ENCODE assay signal across 8 mouse cellular contexts in genomic region chr2:25242101-25242506, GRCm38 (mm10). TPM values are rescaled to one million over a fixed set of nuclear protein-coding genes. Genes with fewer than 3 reads are reported as not detected.
DNase-seq lines count a peak whose midpoint lies in the region; ATAC-seq and TF ChIP-seq lines count a peak whose summit lies in the region.

Gene Rnf208, plus strand, starts transcription at chr2:25242255.
Gene Cysrt1, minus strand, starts transcription at chr2:25242452.

- H3K9me3 ChIP-seq in kidney, embryonic 14.5 days (ENCODE audit: control insufficient read depth, low read length), result no peaks in the 10 kb centered on the region
- no peaks in the 10 kb centered on the region for H3K9me3 ChIP-seq in ES-E14 (ENCODE audit: control insufficient read depth, insufficient read depth, low read depth, low read length)
- H3K9me3 ChIP-seq in intestine, embryonic 16.5 days (ENCODE audit: control insufficient read depth, low read length), result no peaks in the 10 kb centered on the region

- peak; percentile 17; the same call in 1 of the 2 replicates for TF ChIP-seq POLR2A in cortical plate, adult 2 months (IDR thresholded peaks at IDR 0.05; ENCODE audit: extremely low read depth, insufficient read depth, low read length)

- WGBS in kidney, embryonic 14.5 days, result 1% methylated on average over 45 of the region's 59 CpGs
- WGBS in intestine, embryonic 16.5 days, result under 1% methylated on average over 57 of the region's 59 CpGs

- peak within 1 kb of the TSS; percentile 53 for H3K4me3 ChIP-seq in kidney, embryonic 14.5 days (ENCODE audit: low read length)
- H3K4me3 ChIP-seq in ES-E14 (ENCODE audit: insufficient read depth in 1 of 2, low read depth in 1 of 2, low read length in 2 of 2, poor library complexity in 1 of 2, severe bottlenecking in 1 of 2), result peak within 1 kb of the TSS; percentile 78 to 83
- H3K4me3 ChIP-seq in cortical plate, adult 2 months (ENCODE audit: insufficient read depth, low read length), result peak within 1 kb of the TSS; percentile 80
- H3K4me3 ChIP-seq in intestine, embryonic 16.5 days (ENCODE audit: low read length), result peak within 1 kb of the TSS; percentile 62

- peak within 1 kb of the TSS; percentile 67 for H3K9ac ChIP-seq in kidney, embryonic 14.5 days (ENCODE audit: low read depth, low read length)
- H3K9ac ChIP-seq in ES-E14 (ENCODE audit: insufficient read depth, low read depth, low read length, poor library complexity, severe bottlenecking), result peak within 1 kb of the TSS; percentile 82
- peak within 1 kb of the TSS; percentile 76 for H3K9ac ChIP-seq in intestine, embryonic 16.5 days (ENCODE audit: low read depth, low read length)

- H3K27me3 ChIP-seq in kidney, embryonic 14.5 days (ENCODE audit: control insufficient read depth, insufficient read depth, low read length), result peaks cover 10% of the 10 kb centered on the region; the same call in 1 of the 2 replicates
- H3K27me3 ChIP-seq in intestine, embryonic 16.5 days (replicated peaks; ENCODE audit: control insufficient read depth, insufficient read depth, low read length), result no peaks in the 10 kb centered on the region; the same call in 1 of the 2 replicates

- intact Hi-C loops in gastrocnemius, postnatal 36 days (cut with DNase I), result no loop called here

- no peak for ATAC-seq in kidney, embryonic 14.5 days (ENCODE audit: low FRiP score, low TSS enrichment)
- ATAC-seq in intestine, embryonic 16.5 days, result no peak

- in situ Hi-C loops in ES-E14 (cut with MboI; ENCODE audit: low sequenced_read_pairs in 2 of 2, unreplicated experiment in 2 of 2), result no loop called here

- H3K27ac ChIP-seq in kidney, embryonic 14.5 days (ENCODE audit: low read depth, low read length), result peak within 1 kb of the TSS; percentile 8; the same call in 1 of the 2 replicates
- no peak within 1 kb of the TSS; the same call in 1 of the 2 replicates for H3K27ac ChIP-seq in ES-E14 (ENCODE audit: insufficient read depth, low read depth, low read length, poor library complexity, severe bottlenecking)
- peak within 1 kb of the TSS; percentile 89; the same call in 1 of the 2 replicates for H3K27ac ChIP-seq in cortical plate, adult 2 months (ENCODE audit: insufficient read depth, low read length)
- H3K27ac ChIP-seq in intestine, embryonic 16.5 days (ENCODE audit: low read length), result peak within 1 kb of the TSS; percentile 79

- peak within 1 kb of the TSS; percentile 93 for H3K4me2 ChIP-seq in kidney, embryonic 14.5 days (replicated peaks; ENCODE audit: low read depth, low read length)
- H3K4me2 ChIP-seq in intestine, embryonic 16.5 days (ENCODE audit: low read depth, low read length), result peak within 1 kb of the TSS; percentile 97

- DNase-seq in kidney, adult 11 months, result no peak
- DNase-seq in ES-E14 (ENCODE audit: low read depth, low spot score), result no peak
- peak; percentile 51 for DNase-seq in neural tube, embryonic 10.5 days (ENCODE audit: extremely low spot score, low spot score)
- no peak for DNase-seq in gastrocnemius, postnatal 36 days
- DNase-seq in lung, adult 18-20 months, result no peak

- peaks cover 12% of the 10 kb centered on the region for H3K36me3 ChIP-seq in kidney, embryonic 14.5 days (ENCODE audit: control insufficient read depth, insufficient read depth, low read length)
- H3K36me3 ChIP-seq in ES-E14 (ENCODE audit: control insufficient read depth, insufficient read depth, low read length, poor library complexity, severe bottlenecking), result peaks cover 7% of the 10 kb centered on the region; the same call in 1 of the 2 replicates
- 0 out of 2 replicates have a peak, but pooled peaks cover 4% of the 10 kb centered on the region for H3K36me3 ChIP-seq in intestine, embryonic 16.5 days (ENCODE audit: control insufficient read depth, insufficient read depth, low read length)

- H3K4me1 ChIP-seq in kidney, embryonic 14.5 days (ENCODE audit: control insufficient read depth, insufficient read depth, low read length), result peaks cover 12% of the 10 kb centered on the region; the same call in 1 of the 2 replicates
- peaks cover 8 to 30% of the 10 kb centered on the region in 2 experiments; a peak in 3 of 4 replicates for H3K4me1 ChIP-seq in ES-E14 (ENCODE audit: control insufficient read depth in 2 of 2, insufficient read depth in 2 of 2, low read length in 2 of 2, poor library complexity in 1 of 2)
- peaks cover 5% of the 10 kb centered on the region for H3K4me1 ChIP-seq in cortical plate, adult 2 months (ENCODE audit: control insufficient read depth, insufficient read depth, low read length)
- H3K4me1 ChIP-seq in intestine, embryonic 16.5 days (ENCODE audit: control insufficient read depth, insufficient read depth, low read length), result peaks cover 44% of the 10 kb centered on the region

- TF ChIP-seq CTCF in cortical plate, adult 2 months (IDR thresholded peaks at IDR 0.05; ENCODE audit: extremely low read depth, insufficient read depth, low read length), result no peak

TF ChIP-seq in ES-E14, 5 proteins besides CTCF, POLR2A, EP300 and RAD21:
- TF ChIP-seq ZC3H11A (IDR thresholded peaks at IDR 0.05; ENCODE audit: borderline replicate concordance, low read depth, low read length), result no peak
- TF ChIP-seq MAFK (IDR thresholded peaks at IDR 0.05; ENCODE audit: insufficient read depth, low read depth, low read length), result no peak
- no peak for TF ChIP-seq ZNF384 (IDR thresholded peaks at IDR 0.05; ENCODE audit: low read depth, low read length)
- TF ChIP-seq HCFC1 (IDR thresholded peaks at IDR 0.05; ENCODE audit: borderline replicate concordance, insufficient read depth, low read length), result no peak
- TF ChIP-seq CHD2 (IDR thresholded peaks at IDR 0.05; ENCODE audit: low read depth, low read length), result no peak

RNA-seq across cellular contexts. Expression of gene Rnf208, which starts in this region (rescaled TPM):
- 19.8 and 21.2 TPM in 2 replicates for polyA plus RNA-seq in kidney, embryonic 14.5 days (2014; fragmentation: Nextera tagmentation; extraction: Ambion mirVana)
- total RNA-seq in ES-E14 (2012; rRNA removed), result 4.8 and 6.1 TPM in 2 replicates
- polyA plus RNA-seq in cortical plate, adult 2 months (2012; rRNA removed), result 314 and 325 TPM in 2 replicates
- polyA plus RNA-seq in intestine, embryonic 16.5 days (2015; fragmentation: Nextera tagmentation; extraction: Ambion mirVana), result 25.6 and 36.4 TPM in 2 replicates
- total RNA-seq in gastrocnemius, postnatal 36 days (2021), result under 1 TPM; 0.84 to 0.91 TPM

RNA-seq across cellular contexts. Expression of gene Cysrt1, which starts in this region (rescaled TPM):
- polyA plus RNA-seq in kidney, embryonic 14.5 days (2014; fragmentation: Nextera tagmentation; extraction: Ambion mirVana), result not detected in 2 replicates
- 0.58 and 0.63 TPM in 2 replicates for total RNA-seq in ES-E14 (2012; rRNA removed)
- polyA plus RNA-seq in cortical plate, adult 2 months (2012; rRNA removed), result 0.21 and 0.57 TPM in 2 replicates
- 3.3 and 6.4 TPM in 2 replicates for polyA plus RNA-seq in intestine, embryonic 16.5 days (2015; fragmentation: Nextera tagmentation; extraction: Ambion mirVana)
- total RNA-seq in gastrocnemius, postnatal 36 days (2021), result not detected
